Mouse (Mus musculus): ENCODE data around the gene Gadd45a.
"Not testable (repeated sequence)": the region's sequence is repeated elsewhere in the genome, so short reads cannot be mapped to it uniquely, and the experiment has no call there.

DNA sequence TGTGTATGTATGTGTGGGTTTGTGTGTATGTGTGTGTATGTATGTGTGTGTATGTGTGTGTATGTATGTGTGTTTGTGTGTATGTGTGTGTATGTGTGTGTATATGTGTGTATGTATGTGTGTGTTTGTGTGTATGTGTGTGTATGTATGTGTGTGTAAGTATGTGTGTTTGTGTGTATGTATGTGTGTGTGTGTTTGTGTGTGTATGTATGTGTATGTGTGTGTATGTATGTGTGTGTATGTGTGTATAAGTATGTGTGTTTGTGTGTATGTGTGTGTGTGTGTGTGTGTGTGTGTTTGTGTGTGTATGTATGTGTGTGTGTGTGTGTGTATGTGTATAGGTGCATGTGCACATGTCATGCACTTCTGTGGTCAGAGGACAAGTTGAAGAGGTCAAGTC lies 4.7 kb downstream of the Gadd45a start:
- not testable (repeated sequence) for TF ChIP-seq CTCF (IDR thresholded peaks at IDR 0.05; ENCODE audit: low read depth); EP300 (optimal IDR thresholded peaks at IDR 0.05)

Data from stomach, postnatal 0 days (tissue).